Mouse (Mus musculus) right cerebral cortex, postnatal 14 days (tissue): ENCODE results near the gene Mamdc2.

Experiments
- DNase-seq: peaks from one replicate; pipeline ENCODE4 v3.0.0; 2022

Gene Mamdc2

DNA sequence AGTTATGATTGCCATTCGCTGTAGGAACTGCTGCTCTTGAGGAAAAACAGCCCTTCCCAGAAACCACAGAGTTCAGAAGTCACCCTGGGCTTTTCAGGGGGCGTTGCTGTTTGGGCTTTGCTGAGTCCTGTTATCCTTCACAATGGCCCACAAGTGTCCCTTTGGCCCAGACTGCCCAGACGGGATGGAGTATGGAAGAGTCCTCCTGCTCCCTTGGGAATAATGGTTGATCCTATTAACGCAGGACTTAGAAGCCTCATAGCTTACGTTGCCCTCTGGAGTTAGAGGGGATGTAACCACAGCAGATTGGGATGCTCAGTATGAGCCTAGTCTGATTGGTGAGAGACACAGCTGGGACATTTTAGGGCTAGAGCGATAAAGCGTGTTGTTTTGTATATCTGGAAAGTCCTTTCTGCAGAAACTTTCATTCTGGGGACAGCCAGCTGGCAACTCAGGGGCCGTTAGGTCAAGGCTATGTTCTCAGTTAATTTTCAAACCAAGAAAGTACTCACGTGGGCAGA lies 94.3 kb downstream of the Mamdc2 start:
- DNase-seq: no peak

GRCm38 (mm10) chr19:23353161-23353560 lies 95.1 kb downstream of the Mamdc2 start:
- DNase-seq: no peak

DNA sequence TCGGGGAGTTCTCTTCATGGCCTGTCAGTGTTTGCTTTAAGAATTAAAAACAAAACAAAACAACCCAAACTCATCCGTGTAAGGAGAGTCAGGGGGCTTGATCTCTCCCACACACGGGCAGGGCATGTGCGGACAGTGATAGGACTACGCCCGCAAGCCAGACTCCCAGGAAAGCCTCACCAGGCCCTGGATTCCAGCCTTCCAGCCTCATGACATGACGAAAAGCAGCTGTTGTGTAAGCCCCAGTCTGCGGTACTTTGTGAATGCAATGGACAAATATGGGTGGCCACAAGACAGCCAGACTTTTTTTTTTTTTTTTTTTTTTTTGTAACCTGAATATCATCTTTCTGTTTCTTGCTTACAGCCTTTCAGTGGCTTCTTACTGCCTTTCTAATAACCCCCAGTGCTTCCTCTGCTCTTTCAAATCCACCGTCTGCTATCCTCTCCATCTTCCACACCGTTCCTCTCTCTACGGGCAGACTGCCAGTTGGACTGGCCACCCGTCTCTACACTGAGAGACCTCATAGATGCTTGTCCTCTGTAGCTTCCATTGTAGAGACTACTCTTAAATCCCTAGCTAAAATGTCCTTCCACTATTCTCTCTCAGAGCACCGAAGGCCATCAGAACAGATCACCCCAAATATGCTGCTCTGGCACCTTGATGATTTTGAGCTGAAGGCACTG lies 96.3 kb downstream of the Mamdc2 start:
- DNase-seq: no peak

GRCm38 (mm10) chr19:23349930-23350329 lies 98.3 kb downstream of the Mamdc2 start:
- no peak for DNase-seq

- DNase-seq: no peak
These were observed 105.5 kb downstream of the Mamdc2 start for GRCm38 (mm10) chr19:23342782-23343181.

GRCm38 (mm10) chr19:23332883-23333282 lies 115.4 kb downstream of the Mamdc2 start:
- DNase-seq: no peak

DNA sequence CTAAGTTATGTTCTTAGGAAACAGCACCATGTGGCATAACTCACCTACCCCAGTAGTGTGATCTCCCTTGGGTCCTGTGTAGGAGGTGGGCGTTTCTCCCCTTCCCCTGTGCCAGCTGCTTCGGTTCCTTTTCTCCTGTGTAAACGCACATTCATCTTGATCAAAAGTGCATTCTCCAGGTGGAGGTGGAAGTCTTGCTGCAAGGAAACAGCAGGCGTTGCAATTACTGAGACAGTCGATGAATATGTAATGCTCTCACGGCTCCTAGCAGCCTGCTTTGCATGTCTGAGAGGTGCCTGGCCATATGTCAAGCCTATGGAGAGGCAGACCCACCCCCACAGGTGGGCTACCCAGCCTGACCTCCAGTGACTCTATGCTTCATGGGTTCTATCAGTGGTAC lies 117.4 kb downstream of the Mamdc2 start:
- no peak for DNase-seq

GRCm38 (mm10) chr19:23329346-23329745 lies 118.9 kb downstream of the Mamdc2 start:
- DNase-seq: no peak

GRCm38 (mm10) chr19:23327056-23327640 lies 121.1 kb downstream of the Mamdc2 start:
- DNase-seq: no peak

GRCm38 (mm10) chr19:23323107-23323506 lies 125.1 kb downstream of the Mamdc2 start:
- DNase-seq: no peak

- no peak for DNase-seq
These were observed 130.3 kb downstream of the Mamdc2 start for GRCm38 (mm10) chr19:23317989-23318358.

GRCm38 (mm10) chr19:23317295-23317988 lies 130.8 kb downstream of the Mamdc2 start:
- no peak for DNase-seq

DNA sequence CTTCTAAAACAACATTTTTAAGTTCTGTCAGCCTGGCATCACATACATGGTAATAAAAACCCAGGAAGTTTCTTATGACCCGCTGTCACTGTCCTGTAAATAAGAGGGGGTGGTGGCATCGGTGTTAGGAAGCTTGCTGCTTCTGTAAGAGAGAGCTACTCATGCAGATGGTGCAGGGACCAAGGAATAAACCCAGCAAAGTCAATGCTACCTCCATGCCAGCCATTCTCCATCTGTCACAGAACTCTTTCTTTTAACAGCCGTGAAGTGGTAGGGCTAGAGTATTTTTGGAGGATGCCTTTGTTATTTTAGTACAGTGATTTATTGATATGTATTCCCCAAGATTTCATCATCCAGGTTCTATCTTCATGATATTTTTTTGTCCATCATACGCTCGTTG lies 131.4 kb downstream of the Mamdc2 start:
- no peak for DNase-seq

GRCm38 (mm10) chr19:23309979-23310378 lies 138.3 kb downstream of the Mamdc2 start:
- no peak for DNase-seq

GRCm38 (mm10) chr19:23306671-23307070 lies 141.6 kb downstream of the Mamdc2 start:
- no peak for DNase-seq

DNA sequence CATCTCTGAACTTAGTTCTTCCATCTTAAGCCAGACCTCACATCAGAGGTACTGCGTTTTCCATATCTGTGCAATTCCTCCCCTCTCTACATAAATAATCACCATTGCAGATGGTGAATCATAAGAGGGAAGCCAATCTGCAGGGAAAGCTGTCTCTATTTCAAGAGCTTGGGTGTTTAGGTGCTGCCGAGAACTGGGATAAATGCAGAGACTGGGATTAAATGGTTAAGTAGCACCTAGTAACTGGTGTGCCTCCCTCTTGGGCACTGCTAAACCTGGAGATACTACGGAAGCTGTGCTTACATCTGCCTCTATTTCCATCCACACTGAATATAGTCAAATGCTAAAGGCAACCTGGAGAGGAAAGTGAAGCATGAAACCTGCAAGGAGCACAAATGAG lies 148.3 kb downstream of the Mamdc2 start:
- no peak for DNase-seq

- DNase-seq: no peak
These were observed 149.3 kb downstream of the Mamdc2 start for GRCm38 (mm10) chr19:23298917-23299316.

DNA sequence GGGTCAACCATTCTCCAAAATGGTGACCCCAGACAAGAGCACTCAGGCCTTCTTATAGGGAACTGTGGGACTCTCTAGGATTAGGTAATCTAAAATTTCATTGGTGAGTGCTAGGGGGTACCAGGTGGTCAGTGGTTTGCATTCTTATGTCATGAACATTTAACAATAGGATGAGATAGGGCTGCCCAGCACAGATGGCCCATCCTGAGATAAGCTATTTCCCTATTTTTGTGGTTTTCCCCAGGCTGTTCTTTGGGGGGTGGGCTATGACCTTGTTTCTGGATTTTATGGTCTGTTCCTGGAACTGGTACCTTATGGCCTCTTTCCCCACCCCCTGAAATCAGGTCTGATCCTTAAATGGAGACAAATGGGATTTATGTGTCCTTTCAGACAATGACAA lies 151.1 kb downstream of the Mamdc2 start:
- DNase-seq: no peak

- DNase-seq: no peak
These were observed 159.0 kb downstream of the Mamdc2 start for GRCm38 (mm10) chr19:23289251-23289650.

GRCm38 (mm10) chr19:23281911-23282660 lies 166.2 kb downstream of the Mamdc2 start:
- DNase-seq: no peak

GRCm38 (mm10) chr19:23274054-23274724 lies 174.1 kb downstream of the Mamdc2 start:
- no peak for DNase-seq

DNA sequence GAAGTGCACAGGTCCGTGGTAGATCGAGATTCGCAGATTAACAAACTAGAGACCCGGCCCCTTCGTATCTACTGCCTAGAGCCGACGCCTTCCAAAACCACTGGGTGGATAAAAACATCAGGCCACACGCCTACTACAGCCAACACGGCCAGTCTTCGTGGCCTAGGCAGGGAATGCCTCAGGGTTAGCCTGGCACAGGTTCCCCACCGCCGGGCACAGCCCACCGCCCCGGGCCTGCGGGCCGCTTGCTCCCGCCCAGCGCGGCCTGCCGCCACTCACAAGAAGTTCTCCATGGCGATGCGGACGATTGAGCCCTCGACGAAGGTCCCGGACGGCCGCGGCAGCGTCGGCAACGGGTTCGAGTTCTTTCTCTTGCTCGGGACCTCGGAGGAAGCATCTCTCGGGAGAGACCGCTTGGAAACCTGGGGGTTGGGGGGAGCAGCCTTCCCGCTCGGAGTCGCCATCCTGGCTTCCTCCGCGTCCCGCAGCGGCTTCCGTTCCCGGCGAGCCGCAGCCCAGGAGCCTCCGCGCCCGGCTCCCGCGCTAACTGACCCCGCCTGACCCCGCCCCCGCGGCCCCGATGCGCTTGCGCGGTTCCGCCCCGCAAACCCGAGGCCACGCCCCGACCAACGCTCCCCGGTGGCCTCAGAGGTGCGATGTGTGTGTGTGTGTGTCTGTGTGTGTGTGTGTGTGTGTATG lies 174.7 kb downstream of the Mamdc2 start, which contains the start of gene Smc5:
Gene Smc5, minus strand, starts transcription at position 543 of the 699 bp plus-strand sequence.
- DNase-seq: peak; percentile 95
